Mouse (Mus musculus) layer of hippocampus, postnatal 10 days (tissue): ENCODE measurements around the gene Krt33a. TPM values are rescaled to one million over a fixed set of nuclear protein-coding genes. Genes with fewer than 3 reads are reported as not detected.
A peak's percentile ranks its signal among the peaks of the same experiment; 100 is the strongest.

Experiments used
- DNase-seq, 2 experiments: peaks; one replicate each; pipeline ENCODE4 v3.0.0; 2021; ENCODE audit warnings: low spot score in 2 of 2
- long read RNA-seq: library from polyadenylated mRNA; stranded (forward); transcript quantifications from one replicate; pipeline ENCODE4 v2.0.0, GENCODE M21; 2023
- total RNA-seq, 2 experiments: library from RNA; stranded (reverse); gene quantifications; 2 replicates each; pipeline ENCODE4 v1.2.3; 2021

Gene Krt33a
- total RNA-seq = not detected
- long read RNA-seq = 0 reads

DNA sequence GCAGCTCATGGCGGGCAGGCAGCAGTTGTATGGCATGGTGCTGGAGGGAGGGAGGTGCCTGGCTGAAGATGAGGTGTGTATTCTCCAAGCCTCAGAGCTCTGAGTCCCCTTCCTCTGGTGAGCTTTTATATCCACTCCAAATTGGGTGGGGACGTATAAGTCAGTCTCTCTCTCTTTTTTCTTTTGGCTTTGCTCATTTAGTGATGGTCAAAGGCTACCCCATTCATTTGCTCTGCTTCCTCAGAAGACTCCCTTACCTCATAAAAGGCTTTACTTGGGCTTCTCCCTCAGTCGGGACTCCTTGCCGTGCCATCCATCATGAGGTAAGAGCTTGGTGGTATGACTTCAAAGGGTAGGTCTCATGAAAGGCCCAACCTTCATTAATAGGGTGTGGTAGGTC is at the start of gene Krt33a:
TSS of gene Krt33a (minus strand) at position 101 of the 400 bp plus-strand sequence.
- no peak for DNase-seq

DNA sequence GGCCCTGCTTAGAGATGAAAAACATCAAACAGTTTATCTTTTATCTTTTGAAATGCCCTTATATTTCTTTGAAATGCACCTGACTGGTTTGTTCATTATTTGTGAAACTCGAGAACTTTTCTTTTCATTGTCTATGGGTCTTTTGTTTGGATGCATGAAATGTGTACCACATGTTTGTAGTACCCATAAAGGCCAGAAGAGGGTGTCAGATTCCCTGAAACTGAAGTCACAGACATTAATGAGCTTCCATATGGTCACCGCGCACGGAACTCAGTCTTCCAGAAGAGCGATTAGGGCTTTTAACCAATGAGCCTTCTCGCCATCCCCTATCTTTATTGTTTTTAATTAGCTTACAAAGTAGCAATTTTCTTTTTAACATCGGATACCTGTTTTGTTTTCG is 42.9 kb upstream of the Krt33a start:
- no peak for DNase-seq

DNA sequence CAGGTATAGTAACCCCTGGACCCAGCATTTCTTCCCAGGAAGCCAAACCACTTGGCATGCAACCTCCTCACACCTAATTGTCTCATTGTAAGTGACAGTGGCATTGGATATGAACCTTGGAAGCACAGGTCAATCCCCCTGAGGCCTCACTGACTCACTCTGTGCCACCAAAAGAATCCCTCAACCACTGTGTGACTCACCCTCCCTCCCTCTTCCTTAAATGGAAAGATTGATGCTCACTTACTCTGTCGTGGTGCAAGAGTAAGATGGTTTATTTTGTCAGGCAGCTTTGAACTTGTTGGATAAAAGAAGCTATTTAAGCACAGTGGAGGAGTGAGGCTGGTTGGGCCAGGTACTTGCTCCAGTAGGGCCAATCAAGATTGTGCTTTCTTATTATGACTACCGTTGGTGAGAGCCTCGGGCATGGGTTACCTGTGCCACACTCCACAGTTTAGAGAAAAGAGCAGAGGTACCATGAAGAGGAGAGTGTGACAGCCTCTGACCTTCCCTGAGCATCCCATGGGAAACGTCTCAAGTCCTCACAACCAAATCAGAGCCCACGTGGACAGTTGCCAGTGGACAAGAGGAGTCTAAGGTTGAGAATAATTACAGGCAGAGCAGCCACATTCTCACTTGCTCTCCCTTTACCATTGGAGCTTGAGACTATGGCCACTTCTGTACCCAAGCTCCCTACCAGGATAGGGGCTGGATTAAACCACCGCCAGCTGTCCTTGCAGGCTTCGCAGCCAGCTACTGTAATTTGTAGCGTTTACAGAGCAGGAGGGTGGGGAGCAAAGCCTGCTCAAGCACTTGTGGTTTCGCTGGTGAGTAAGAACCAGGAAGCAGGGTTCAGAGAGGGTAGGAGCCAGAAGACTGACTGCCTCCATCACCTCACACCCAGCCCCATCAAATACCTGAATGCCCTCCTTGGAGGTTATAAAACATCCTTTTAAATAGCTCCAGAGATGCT is 40.0 kb upstream of the Krt33a start:
- no peak for DNase-seq

DNA sequence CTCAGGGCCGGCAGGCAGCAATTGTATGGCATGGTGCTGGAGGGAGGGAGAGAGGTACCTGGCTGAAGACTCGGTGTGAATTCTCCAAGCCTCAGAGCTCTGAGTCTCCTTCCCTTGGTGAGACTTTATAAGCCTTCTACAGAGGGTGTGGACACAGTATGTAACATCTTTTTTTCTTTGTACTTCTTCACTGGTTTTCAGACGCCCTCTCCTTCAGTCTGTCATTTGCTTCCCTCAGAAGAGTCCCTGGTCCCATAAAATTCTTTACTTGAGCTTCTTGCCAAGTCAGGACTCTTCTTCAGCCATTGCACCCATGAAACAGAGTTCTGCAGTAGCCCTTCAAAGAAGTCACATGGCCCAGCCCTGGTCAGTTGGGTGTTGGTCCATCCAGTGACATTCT is 34.4 kb upstream of the Krt33a start, which contains the start of gene Krt31:
TSS of gene Krt31 (minus strand) at position 101 of the 400 bp plus-strand sequence.
- no peak for DNase-seq

DNA sequence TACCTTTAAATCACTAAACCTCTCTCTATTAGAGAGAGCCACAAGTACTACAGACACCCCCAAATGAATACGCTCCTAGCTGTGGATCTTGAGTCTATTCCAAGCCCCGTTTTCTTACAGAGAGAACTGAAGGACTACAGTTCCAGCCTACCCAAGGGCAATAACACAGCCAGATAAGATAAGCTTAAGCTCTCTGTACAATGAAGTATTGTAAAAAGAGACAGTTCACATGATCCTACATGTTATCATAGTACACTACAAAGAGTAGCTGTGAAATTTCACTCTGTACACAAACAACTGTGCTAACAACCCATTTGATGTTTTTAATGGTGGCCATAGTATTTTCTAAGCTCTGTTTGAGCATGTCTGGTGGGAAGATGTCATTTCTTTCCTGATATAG is 31.2 kb upstream of the Krt33a start:
- DNase-seq = no peak

DNA sequence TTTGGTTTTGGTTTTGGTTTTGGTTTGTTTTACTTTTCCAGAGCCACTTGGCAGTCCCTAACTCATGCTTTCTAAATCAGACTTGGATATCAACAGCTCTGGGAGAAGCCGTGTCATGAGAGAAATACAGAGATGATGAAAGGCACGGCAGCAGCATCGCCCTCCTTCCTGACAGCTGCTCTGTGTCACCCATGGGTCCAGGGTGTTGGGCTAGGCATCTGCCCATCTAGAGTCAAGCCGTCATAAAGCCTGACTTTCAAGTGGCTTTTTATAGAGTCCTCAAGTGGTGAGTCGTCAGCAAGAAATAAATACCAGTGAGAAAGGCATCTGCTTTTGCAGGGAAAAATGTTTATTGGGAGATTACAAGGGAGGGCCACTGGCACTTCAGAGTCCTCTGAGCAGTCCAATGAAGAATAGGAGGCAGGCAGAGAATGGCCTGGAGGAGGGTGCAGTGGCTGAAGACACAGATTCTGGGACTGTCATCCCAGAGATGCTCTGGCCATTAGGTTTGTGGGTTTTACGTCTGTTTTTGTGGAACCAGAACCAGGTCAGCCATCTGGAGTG is 30.4 kb upstream of the Krt33a start:
- no peak for DNase-seq

DNA sequence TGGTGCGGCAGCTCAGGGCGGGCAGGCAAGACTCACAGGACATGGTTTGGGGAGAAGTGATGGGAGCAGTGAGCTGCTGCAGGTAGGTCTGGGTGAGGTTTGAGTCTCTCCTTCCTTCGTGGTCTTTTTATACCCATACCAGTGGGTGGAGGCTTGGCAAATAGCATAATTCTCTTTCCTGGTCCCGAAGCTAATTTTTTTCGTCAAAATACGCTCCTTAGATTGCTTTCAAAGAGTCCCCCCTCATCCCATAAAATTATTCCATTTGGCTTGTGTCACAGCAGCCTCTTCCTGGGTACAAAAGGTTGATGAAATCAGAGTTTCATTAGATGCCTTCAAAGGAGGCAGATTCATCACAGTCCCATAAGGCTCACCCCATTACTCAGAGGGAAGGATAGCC is 25.4 kb upstream of the Krt33a start, which contains the start of gene Krt34:
TSS of gene Krt34 (minus strand) at position 101 of the 400 bp plus-strand sequence.
- DNase-seq = no peak

DNA sequence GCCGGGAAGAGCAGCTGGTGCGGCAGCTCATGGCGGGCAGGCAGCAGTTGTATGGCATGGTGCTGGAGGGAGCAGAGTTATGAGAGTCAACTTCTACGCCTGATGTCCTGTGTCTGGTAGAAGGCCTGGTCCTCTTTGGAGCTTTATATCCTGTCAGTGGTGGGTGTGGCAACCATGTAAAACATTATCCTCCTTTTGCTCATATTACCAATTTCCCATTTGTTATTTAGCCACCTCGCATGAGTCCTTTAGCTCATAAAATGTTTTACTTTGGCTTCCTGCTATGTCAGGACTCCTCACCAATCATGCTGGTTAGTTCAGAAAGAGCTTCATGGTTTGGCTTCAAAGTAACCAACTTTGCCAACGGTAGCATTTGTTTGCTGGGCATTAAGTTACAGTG is 13.8 kb upstream of the Krt33a start, which contains the start of gene Krt33b:
TSS of gene Krt33b (minus strand) at position 101 of the 400 bp plus-strand sequence.
- DNase-seq = no peak

DNA sequence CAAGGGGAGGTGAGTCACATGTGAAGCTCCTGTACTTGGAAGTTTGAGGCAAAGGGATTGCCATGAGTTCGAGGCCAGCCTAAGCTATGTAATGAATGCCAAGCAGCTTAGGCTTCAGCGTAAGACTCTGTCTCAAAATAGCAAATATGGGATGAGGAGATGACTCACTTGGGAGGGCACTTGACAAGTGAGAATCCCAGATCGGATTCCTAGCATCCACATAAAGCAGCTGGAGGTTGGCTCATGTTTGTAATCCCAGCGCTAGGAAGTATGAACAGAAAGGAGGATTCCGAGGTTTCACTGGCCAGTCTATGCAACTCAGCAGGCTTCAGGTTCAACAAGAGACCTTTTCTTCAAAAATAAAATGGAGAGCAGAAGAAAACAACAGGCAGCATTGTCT is 5.4 kb upstream of the Krt33a start:
- DNase-seq = no peak

DNA sequence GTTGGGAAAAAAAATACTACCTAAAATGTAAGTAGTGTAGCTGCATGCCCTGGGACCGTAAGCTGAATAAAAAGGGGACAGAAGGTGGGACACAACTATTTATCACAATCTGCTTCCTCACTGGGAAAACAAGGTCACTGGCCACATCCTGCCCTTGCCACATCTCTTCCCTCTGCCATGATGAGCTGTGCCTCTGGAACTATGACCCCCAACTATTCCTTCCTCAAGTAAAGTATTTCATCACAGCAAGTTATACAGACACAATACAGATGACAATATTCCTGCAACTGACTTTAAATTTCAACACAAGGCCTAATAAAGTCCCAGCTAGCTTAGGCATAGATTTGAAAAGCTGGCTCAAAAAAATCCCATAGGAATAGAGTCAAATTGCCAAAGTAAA is 3.5 kb upstream of the Krt33a start:
- no peak for DNase-seq

DNA sequence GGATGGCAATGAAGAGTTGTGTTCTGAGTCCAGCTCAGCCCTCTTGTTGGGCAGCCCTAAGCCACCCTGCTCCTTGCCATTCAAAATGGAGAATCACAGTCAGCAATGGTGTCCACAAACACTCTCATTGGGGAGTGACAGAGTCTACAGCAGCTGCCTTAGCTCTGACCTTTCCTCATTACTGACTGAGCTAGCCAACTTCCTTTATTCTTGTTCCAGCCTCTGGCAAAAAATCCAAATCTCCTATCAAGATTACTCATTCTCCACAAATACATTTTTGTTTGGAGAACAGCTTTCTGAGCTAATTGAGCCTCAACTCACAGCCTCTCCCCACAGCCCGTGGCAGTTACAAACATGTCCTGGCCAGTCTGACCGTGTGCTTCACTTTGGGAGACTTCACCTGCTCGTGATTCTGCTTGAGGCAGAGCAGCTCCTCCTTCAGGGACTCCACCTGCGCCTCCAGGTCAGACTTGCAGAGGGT is 2.3 kb downstream of the Krt33a start:
- no peak for DNase-seq

DNA sequence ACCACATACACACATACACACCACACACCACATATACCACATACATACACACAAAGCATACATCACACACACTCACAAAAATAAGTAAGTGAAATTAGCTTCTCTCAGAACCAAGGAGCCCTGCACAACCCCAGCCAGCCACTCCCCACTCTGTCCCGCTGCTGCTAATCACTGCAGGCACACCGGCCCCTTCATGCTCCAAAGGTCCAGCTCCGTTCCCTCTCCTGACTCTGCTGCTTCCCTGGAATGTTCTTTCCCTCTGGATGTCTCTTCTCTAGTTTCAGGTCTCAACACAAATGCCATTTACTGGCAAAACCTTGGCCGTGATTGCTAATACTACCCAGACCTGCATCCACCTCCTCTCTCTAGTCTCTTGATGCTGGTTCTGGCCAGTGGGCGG is 5.3 kb downstream of the Krt33a start:
- DNase-seq = no peak

DNA sequence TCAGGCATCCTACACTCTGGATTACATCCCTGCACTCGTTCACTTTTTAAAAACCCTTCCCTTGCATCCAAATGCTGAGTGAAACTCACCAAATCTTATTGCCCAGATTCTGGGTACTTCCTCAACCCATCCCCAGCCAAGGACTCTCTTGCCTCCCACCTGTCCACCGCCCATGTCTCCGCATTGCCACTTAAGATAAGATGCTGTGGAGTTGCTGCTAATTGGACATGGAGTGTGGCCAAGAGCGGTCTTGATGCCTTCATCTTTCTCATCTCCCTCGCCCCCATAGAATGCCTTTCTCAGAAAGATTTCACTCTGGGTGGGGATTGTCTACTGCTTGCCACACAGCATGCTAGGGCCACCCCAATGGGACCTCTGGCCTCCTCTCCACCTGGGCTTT is 7.7 kb downstream of the Krt33a start:
- DNase-seq = no peak

DNA sequence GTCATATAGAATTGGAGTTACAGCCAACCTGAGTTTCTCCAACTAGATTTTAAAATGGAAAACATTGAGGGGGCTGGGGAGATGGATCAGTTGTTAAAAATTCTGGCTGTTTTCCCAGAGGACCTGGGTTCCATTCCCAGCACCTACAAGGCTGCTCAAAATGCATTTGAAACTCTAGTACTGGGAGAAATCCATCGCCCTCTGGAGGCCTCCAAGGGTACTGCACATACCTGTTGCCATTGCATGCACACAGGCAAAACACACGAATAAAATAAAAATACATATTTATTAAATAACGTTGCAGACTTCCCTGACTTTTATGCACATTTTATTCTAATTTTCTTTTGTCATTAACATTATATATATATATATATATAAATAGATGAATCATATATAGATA is 9.4 kb downstream of the Krt33a start:
- DNase-seq = no peak

DNA sequence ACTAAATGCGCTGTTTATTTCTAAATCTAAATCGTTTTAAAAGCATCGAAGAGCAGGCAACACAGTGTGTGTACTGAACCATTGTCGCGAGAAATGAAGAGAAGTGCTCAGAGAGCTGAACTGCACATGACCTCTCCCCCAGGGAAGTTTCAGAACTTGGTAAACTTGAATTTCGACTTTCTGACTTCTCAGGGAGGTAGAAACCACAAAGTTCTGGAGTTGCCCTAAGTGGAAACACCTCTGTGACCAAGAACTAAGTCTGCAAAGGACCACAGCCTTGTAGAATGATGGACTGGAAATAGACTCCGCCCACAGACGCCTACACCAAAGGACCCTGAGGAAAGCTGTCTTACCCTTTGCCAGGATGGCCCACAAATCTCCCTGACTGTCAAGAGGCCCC is 10.1 kb downstream of the Krt33a start:
- no peak for DNase-seq

DNA sequence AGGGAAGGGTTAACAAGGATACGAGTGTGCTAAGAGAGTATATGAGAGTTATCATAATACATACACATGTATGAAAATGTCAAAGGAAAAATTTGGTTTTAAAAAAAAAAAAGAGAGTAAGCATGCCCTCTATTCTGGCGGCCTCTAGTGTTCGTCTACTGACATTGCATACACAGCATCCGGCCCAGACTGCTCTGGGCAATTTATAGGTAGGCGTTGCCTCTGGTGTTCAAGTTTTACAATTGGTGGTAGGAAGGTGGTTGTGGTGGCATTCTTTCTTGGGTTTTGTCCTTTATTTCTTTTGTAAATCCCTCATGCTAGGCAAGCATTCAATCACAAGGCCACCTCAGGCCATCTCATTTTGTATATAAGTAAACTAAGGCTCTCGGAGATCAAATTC is 11.2 kb downstream of the Krt33a start:
- peak; percentile 69 to 73 for DNase-seq

DNA sequence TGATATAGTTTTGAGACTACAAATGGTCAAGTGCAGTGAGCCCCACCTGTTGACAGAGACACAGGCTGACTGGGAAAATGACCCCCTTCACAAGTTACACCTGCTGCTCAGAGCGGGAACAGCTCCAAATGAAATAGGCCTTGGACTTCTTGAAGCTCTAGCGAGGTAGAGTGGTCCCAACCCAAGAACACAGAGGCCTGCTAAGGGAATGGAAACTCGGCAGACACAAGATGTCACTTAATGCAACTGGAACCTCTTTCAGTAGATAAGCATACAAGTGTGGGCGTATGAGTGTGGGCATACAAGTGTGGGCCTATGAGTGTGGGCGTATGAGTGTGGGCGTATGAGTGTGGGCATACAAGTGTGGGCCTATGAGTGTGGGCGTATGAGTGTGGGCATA is 16.9 kb downstream of the Krt33a start:
- no peak for DNase-seq

DNA sequence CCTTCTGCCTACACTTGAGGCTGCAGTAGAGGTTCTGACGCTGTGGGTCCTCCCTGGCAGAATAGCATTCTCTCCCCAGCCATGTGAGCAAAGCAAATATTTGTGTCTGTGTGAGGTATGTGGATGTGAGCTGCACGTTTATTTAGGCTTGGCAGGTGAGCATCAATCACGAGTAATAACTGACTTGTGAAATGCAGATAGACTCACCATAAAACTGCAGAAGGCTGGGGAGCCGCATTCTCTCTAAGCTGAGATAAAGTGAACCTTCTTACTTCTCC is 21.7 kb downstream of the Krt33a start:
- DNase-seq = no peak

DNA sequence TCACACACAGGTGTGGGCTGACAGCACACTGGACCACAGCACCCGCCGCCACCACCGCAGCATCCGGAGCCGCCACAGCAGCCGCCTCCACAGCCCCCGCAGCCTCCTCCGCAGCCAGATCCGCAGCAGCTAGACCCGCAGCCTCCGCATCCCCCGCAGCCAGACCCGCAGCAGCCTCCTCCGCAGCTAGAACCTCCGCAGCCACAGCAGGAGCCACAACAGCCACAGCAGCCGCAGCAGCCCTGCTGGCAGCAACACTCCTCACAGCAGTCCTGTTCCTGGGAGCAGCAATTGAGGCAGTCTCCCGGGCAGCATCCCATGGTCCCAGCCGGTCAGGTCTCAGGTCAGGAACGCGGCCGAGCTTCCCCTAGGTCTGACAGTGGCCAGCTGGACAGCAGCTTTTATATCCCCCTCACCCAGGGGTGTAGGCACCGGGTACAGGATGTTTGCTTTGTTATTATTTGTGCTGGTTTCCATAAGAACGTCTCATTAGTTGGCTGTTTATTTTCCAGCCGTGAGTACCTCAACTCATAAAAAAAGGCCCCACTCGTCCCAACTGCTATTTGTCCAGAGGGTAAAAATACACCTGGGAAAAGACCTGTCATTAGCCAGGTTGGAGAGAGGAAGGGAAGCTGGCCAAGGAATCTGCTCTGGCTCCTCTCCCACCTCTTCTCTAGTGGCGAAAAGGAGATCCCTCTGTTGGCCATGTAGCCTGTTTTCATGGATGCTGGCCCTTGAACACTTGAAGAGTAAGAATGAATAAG is 22.2 kb downstream of the Krt33a start, which contains the start of gene Krtap17-1:
TSS of gene Krtap17-1 (minus strand) at position 375 of the 764 bp plus-strand sequence.
- DNase-seq = no peak

DNA sequence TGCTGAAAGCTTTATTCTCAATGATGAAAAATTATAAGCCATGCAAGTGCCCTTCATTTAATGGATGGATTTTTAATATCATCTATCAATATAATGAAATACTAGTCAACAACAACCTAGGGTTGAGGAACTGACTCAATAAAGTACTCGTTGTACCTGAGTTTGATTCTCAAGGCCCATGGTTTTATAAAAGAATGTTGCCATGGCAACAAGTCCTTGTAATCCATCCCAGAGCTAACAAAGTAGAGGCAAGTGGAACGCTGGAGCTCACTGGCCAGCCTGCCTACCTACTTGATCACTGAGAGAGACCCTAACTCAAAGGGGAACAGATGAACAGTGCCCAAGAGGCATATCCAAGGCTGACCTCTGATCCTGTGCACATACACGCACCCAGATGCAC is 25.4 kb downstream of the Krt33a start:
- no peak for DNase-seq

DNA sequence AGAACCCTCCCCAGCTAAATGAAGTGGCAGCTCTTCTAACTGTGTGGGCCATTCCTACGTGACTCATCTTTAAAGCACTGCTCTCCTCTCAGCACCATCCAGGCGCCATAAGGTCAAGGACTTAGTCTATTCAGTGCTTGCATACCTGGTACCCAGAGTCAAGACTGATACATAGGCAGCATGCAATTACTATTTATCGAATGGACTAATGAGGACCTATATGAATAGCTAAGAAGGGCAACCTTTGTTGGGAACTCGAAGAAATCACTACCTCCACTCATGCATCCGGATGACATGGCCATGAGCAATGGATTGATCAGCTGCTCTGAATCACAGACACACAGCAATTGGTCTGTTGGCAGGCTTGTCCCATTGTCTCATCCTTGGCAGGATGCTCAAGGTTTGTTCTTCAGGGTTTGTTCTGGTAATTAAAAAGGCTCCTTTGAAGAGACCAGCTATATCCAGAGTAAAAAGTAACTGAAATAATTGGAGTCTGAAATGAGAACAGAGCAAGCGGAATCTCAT is 26.1 kb downstream of the Krt33a start:
- DNase-seq = no peak
